Mouse (Mus musculus) liver, embryonic 15.5 days (tissue): ENCODE measurements around the gene Hs3st4. TPM values are rescaled to one million over a fixed set of nuclear protein-coding genes. Genes with fewer than 3 reads are reported as not detected.

Source experiments
- ATAC-seq: fragments of 200-750 bp; cut with Nextera tagmentation; 2 replicates; pipeline ENCODE4 v1.8.0; 2017; ENCODE audit warnings: moderate number of reproducible peaks, mild to moderate bottlenecking, moderate library complexity; ENCODE audit not compliant: insufficient read depth
- H3K27ac ChIP-seq: fragments of 300-500 bp; sonication (generic); replicated peaks from 2 replicates; pipeline ENCODE4 v1.5.1; 2015; ENCODE audit warnings: mild to moderate bottlenecking, inconsistent platforms
- H3K27me3 ChIP-seq: fragments of 300-500 bp; sonication (generic); 2 replicates; pipeline ENCODE4 v1.6.1; 2015; ENCODE audit warnings: mild to moderate bottlenecking, inconsistent platforms
- H3K36me3 ChIP-seq: fragments of 300-500 bp; sonication (generic); replicated peaks from 2 replicates; pipeline ENCODE4 v1.6.1; 2015; ENCODE audit warnings: moderate library complexity, mild to moderate bottlenecking, inconsistent platforms
- H3K4me1 ChIP-seq: fragments of 300-500 bp; sonication (generic); replicated peaks from 2 replicates; pipeline ENCODE4 v1.6.1; 2015; ENCODE audit warnings: inconsistent platforms
- H3K4me2 ChIP-seq: fragments of 300-500 bp; sonication (generic); 2 replicates; pipeline ENCODE4 v1.6.1; 2015; ENCODE audit warnings: moderate library complexity, mild to moderate bottlenecking, inconsistent platforms
- H3K4me3 ChIP-seq: fragments of 300-500 bp; sonication (generic); replicated peaks from 2 replicates; pipeline ENCODE4 v1.5.1; 2015; ENCODE audit warnings: mild to moderate bottlenecking, inconsistent platforms
- H3K9ac ChIP-seq: fragments of 300-500 bp; sonication (generic); 2 replicates; pipeline ENCODE4 v1.6.1; 2015; ENCODE audit warnings: moderate library complexity, mild to moderate bottlenecking, inconsistent platforms
- H3K9me3 ChIP-seq: fragments of 300-500 bp; sonication (generic); replicated peaks from 2 replicates; pipeline ENCODE4 v1.6.1; 2016; ENCODE audit warnings: inconsistent platforms
- WGBS: fragments of 180-500 bp; shearing (Covaris S2); methylation state at CpG from one replicate; pipeline ENCODE4 v1.1.7; 2015; ENCODE audit warnings: mixed read lengths; ENCODE audit not compliant: insufficient replicate concordance; 5-methylcytosine and 5-hydroxymethylcytosine counted together
- polyA plus RNA-seq: library from polyadenylated mRNA; unstranded; fragments of >200 nt; fragmentation: Nextera tagmentation; extraction: Ambion mirVana; gene quantifications from 2 replicates; pipeline ENCODE4 v1.2.1, GENCODE M21; 2015

The Hs3st4 gene
- polyA plus RNA-seq, 1 experiment from 2014 or later: not detected

DNA sequence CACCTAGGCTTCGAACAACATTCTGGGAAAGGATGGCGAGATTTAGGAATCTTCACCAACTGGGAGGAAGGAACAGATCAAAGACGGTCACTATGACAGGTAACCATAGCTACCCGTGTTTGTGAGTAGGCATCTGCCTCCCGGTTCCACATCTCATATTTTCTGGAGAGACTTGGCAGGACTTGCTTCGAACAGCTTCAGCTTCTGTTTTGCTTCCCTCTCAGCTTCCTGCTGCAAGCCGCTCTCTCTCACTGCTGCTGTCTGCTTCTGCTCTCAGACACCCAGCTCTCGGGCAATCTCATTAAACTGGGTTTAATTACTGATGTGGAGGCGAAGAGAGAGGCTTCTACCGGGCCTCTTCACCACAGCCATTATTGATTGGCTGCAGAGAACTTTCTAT lies 237.9 kb downstream of the Hs3st4 start:
- Histone ChIP-seq H3K27me3 (no peaks in the 10 kb centered on the region), H3K9me3 (no peaks in the 10 kb centered on the region), H3K4me2 (no peak overlapping the region), H3K9ac (no peak overlapping the region), H3K4me1 (no peaks in the 10 kb centered on the region), H3K36me3 (no peaks in the 10 kb centered on the region), H3K4me3 (no peak overlapping the region), H3K27ac (no peak overlapping the region)
- 54% methylated on average over 10 of the region's 10 CpGs for WGBS
- no peak for ATAC-seq

- no peak for ATAC-seq
- no peak overlapping the region for H3K27ac ChIP-seq
- 55% methylated on average over 4 of the region's 4 CpGs for WGBS
Observed at GRCm38 (mm10) chr7:124237896-124238670, 255.4 kb downstream of the Hs3st4 start.

GRCm38 (mm10) chr7:124239903-124240647 lies 257.4 kb downstream of the Hs3st4 start:
- ATAC-seq: no peak
- Histone ChIP-seq H3K27me3 (no peaks in the 10 kb centered on the region), H3K9me3 (no peaks in the 10 kb centered on the region), H3K4me3 (no peak overlapping the region), H3K27ac (no peak overlapping the region), H3K4me2 (no peak overlapping the region), H3K36me3 (no peaks in the 10 kb centered on the region), H3K4me1 (no peaks in the 10 kb centered on the region), H3K9ac (no peak overlapping the region)
- 33% methylated on average over 7 of the region's 7 CpGs for WGBS

More at GRCm38 (mm10) chr7:124237896-124238670, 255.4 kb downstream of the Hs3st4 start:
- Histone ChIP-seq H3K4me1 (no peaks in the 10 kb centered on the region), H3K36me3 (no peaks in the 10 kb centered on the region), H3K9ac (no peak overlapping the region), H3K4me3 (no peak overlapping the region), H3K9me3 (no peaks in the 10 kb centered on the region), H3K4me2 (no peak overlapping the region), H3K27me3 (no peaks in the 10 kb centered on the region)

DNA sequence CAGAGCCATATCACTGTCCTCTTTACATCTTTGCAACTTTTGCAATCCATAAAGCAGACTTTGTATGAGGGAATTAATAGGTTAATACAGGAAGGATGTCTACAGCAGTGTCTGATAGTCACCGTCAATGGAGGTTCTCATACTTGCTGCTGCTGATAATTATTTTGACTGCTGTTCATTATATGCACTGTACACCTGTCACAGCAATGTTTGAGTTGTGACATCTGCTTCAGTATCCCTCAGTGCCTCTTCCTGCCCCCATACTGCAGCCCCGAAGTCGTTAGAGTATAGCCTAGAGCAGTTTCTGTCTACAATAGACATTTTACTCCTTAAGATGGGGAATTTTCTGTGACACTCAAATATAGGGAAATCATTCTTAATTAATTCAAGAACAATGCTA lies 267.2 kb downstream of the Hs3st4 start:
- Histone ChIP-seq H3K27ac (no peak overlapping the region), H3K9me3 (no peaks in the 10 kb centered on the region), H3K9ac (no peak overlapping the region), H3K4me3 (no peak overlapping the region), H3K36me3 (no peaks in the 10 kb centered on the region), H3K4me1 (no peaks in the 10 kb centered on the region), H3K4me2 (no peak overlapping the region), H3K27me3 (no peaks in the 10 kb centered on the region)
- ATAC-seq: no peak
- 65% methylated on average over 3 of the region's 3 CpGs for WGBS

- H3K27me3 ChIP-seq: no peaks in the 10 kb centered on the region
- H3K4me1 ChIP-seq: no peaks in the 10 kb centered on the region
- WGBS: 69% methylated on average over 1 of the region's 1 CpGs
- no peak overlapping the region for H3K4me3 ChIP-seq
- H3K27ac ChIP-seq: no peak overlapping the region
- H3K36me3 ChIP-seq: no peaks in the 10 kb centered on the region
- no peak overlapping the region for H3K9ac ChIP-seq
- H3K4me2 ChIP-seq: no peak overlapping the region
- ATAC-seq: no peak
- no peaks in the 10 kb centered on the region for H3K9me3 ChIP-seq
Observed at GRCm38 (mm10) chr7:124250566-124250965, 267.9 kb downstream of the Hs3st4 start.

- Histone ChIP-seq H3K9ac (no peak overlapping the region), H3K4me2 (no peak overlapping the region), H3K4me3 (no peak overlapping the region), H3K9me3 (no peaks in the 10 kb centered on the region), H3K27me3 (no peaks in the 10 kb centered on the region), H3K4me1 (no peaks in the 10 kb centered on the region), H3K27ac (no peak overlapping the region), H3K36me3 (no peaks in the 10 kb centered on the region)
- 46% methylated on average over 3 of the region's 3 CpGs for WGBS
- no peak for ATAC-seq
Observed at GRCm38 (mm10) chr7:124258419-124258818, 275.8 kb downstream of the Hs3st4 start.

DNA sequence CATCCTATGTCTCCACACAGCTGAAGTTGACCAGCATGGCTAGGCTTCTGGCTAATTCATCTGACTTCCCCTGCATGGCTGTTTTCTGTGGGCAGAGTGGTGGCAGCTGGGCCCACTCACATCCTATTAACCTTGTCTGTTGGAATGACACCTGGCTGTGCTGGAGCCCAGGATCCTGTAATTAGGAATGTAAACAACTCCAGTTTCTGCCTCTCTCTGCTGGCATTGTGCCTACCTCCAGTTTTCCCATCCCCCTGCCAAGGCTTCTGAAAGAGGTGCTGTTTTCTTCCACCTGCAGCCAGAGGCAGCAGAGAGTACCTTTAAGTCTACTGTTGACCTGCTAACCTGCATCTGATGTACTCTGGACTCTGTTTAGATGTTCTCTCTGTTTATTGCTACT lies 288.1 kb downstream of the Hs3st4 start:
- no peaks in the 10 kb centered on the region for H3K36me3 ChIP-seq
- no peak for ATAC-seq
- no peaks in the 10 kb centered on the region for H3K27me3 ChIP-seq
- no peaks in the 10 kb centered on the region for H3K9me3 ChIP-seq
- no peak overlapping the region for H3K4me3 ChIP-seq
- no peaks in the 10 kb centered on the region for H3K4me1 ChIP-seq
- H3K27ac ChIP-seq: no peak overlapping the region
- H3K9ac ChIP-seq: no peak overlapping the region
- no peak overlapping the region for H3K4me2 ChIP-seq

GRCm38 (mm10) chr7:124289873-124290272 lies 307.2 kb downstream of the Hs3st4 start:
- H3K4me2 ChIP-seq: no peak overlapping the region
- no peak overlapping the region for H3K4me3 ChIP-seq
- ATAC-seq: no peak
- no peak overlapping the region for H3K27ac ChIP-seq
- no peaks in the 10 kb centered on the region for H3K9me3 ChIP-seq
- H3K9ac ChIP-seq: no peak overlapping the region
- H3K4me1 ChIP-seq: no peaks in the 10 kb centered on the region
- H3K36me3 ChIP-seq: no peaks in the 10 kb centered on the region
- H3K27me3 ChIP-seq: no peaks in the 10 kb centered on the region
- WGBS: 52% methylated on average over 6 of the region's 6 CpGs

DNA sequence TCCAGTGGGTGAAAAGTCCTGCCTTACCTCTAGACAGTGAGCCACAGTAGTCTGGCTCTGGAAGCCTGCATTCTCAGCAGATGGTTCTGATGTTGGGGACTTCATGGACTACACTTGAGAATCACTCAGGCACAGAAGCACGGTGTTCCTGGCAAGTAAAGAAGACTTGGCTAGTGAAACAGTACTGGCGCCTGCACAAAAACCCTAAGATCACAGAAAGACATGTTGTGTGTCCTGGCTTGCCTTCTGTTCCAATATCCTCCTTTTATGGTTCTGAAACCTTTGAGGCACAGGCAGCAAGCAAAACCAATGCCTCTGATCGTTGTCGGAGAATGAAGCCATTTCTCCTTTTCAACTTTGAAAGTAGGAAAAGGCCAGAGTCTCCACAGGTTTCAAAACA lies 336.8 kb downstream of the Hs3st4 start:
- Histone ChIP-seq H3K9ac (no peak overlapping the region), H3K4me3 (no peak overlapping the region), H3K9me3 (no peaks in the 10 kb centered on the region), H3K27me3 (no peaks in the 10 kb centered on the region), H3K36me3 (no peaks in the 10 kb centered on the region), H3K27ac (no peak overlapping the region), H3K4me2 (no peak overlapping the region), H3K4me1 (no peaks in the 10 kb centered on the region)
- no peak for ATAC-seq
- 76% methylated on average over 4 of the region's 4 CpGs for WGBS

DNA sequence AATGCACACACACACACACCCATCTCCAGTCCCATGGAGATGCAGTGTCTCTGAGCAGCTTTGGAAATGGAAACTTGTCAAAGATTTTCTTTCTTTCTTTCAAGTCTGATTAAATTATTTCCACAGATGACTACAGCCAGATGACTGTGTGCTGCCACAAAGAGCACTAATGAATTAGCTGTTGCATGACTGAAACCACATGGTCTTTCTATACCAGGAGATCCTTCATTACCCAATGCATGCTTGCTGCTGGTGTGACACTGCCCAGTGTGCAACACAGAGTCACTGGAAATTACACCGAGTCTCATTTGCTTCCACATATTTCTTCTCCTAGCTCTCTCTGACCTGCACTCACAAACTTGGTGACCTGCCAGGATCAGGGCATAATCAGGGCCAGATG lies 353.0 kb downstream of the Hs3st4 start:
- H3K27me3 ChIP-seq: no peaks in the 10 kb centered on the region
- no peak overlapping the region for H3K4me3 ChIP-seq
- 71% methylated on average over 1 of the region's 1 CpGs for WGBS
- H3K4me1 ChIP-seq: no peaks in the 10 kb centered on the region
- no peak overlapping the region for H3K9ac ChIP-seq
- no peaks in the 10 kb centered on the region for H3K9me3 ChIP-seq
- no peaks in the 10 kb centered on the region for H3K36me3 ChIP-seq
- ATAC-seq: no peak
- no peak overlapping the region for H3K4me2 ChIP-seq
- H3K27ac ChIP-seq: no peak overlapping the region

DNA sequence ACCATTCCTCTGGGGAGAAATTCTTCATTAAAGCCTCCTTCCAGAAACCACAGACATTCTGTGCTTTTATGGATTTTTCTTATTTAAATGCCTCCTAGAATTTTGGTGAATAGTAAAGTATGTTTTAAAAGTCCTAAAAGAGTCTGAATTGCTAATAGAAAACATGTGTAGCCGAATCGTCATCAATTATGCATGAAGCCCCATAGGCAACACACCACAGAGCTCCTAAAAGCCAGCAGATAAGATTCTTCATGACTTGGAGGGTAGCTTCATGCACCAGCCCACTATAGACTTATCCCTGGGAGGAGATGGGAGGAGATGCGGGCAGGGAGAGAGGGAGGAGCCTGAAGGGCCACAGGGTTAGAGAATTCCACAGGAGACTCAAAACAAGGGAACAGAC lies 358.8 kb downstream of the Hs3st4 start:
- H3K27me3 ChIP-seq: no peaks in the 10 kb centered on the region
- H3K36me3 ChIP-seq: no peaks in the 10 kb centered on the region
- H3K4me2 ChIP-seq: no peak overlapping the region
- H3K4me3 ChIP-seq: no peak overlapping the region
- no peaks in the 10 kb centered on the region for H3K4me1 ChIP-seq
- ATAC-seq: no peak
- no peak overlapping the region for H3K9ac ChIP-seq
- no peak overlapping the region for H3K27ac ChIP-seq
- WGBS: 67% methylated on average over 3 of the region's 3 CpGs
- no peaks in the 10 kb centered on the region for H3K9me3 ChIP-seq
